Mouse (Mus musculus): ENCODE results near the gene Ubqln5. TPM values are rescaled to one million over a fixed set of nuclear protein-coding genes. Genes with fewer than 3 reads are reported as not detected.

Ubqln5 gene
- polyA plus RNA-seq (2015; fragmentation: Nextera tagmentation; extraction: Ambion mirVana), result not detected in 2 replicates

DNA sequence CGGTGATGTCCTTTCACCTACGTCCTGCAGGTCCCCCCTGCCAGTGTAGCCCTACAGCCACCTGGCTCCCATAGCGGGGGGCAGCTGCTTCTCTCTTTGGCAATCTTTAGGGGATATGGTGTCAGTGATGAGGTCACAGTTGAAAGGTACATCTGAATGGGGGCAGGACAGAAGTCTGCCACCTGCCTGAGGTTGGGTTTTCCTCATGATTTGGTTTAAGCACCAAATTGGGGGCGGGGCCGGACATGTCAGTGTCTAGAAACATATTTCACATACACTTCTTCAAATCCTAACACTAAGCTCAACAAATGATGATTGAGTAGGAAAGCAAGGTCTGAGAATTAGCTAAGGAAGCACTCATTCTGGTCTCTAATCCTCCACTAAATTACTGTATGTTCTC is at the start of gene Ubqln5:
Gene Ubqln5 (minus strand): TSS at position 101 of the 400 bp plus-strand sequence.
- H3K9me3 ChIP-seq, result no peaks in the 10 kb centered on the region
- H3K4me1 ChIP-seq, result no peaks in the 10 kb centered on the region

DNA sequence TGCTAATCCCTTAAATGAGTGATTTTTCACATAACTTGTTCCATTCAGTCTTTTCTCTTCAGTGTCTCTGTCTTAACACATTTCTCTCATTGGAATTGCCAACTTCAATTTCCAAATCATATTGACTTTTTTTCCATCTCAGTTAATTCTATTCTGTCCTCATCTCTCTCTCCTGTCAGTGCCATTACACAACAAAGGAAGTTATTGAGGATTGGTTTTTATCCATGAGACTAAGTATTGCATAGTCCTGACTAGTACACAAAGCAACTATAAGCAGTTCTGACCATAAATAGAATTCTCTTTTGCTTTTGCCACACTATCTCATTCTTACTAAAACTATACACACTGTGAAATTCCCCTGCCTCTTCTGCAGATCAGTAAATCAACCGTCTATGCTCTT is 49.4 kb upstream of the Ubqln5 start:
- H3K9ac ChIP-seq, result no peak overlapping the region
- no peaks in the 10 kb centered on the region for H3K27me3 ChIP-seq (replicated peaks)
- no peak overlapping the region for H3K4me3 ChIP-seq
- H3K4me1 ChIP-seq, result no peaks in the 10 kb centered on the region
- WGBS, result 81% methylated on average over 1 of the region's 1 CpGs
- no peak overlapping the region for H3K4me2 ChIP-seq
- no peaks in the 10 kb centered on the region for H3K9me3 ChIP-seq
- H3K36me3 ChIP-seq (replicated peaks), result no peaks in the 10 kb centered on the region
- no peak overlapping the region for H3K27ac ChIP-seq
- ATAC-seq (replicated peaks), result no peak

More for the DNA sequence above, at the start of gene Ubqln5:
- no peak within 1 kb of the TSS for H3K4me2 ChIP-seq
- no peak within 1 kb of the TSS for H3K9ac ChIP-seq
- no peak within 1 kb of the TSS for H3K27ac ChIP-seq
- no peaks in the 10 kb centered on the region for H3K27me3 ChIP-seq (replicated peaks)
- H3K36me3 ChIP-seq (replicated peaks), result no peaks in the 10 kb centered on the region
- no peak within 1 kb of the TSS for H3K4me3 ChIP-seq
- ATAC-seq (replicated peaks), result no peak
- 96% methylated on average over 5 of the region's 5 CpGs for WGBS

DNA sequence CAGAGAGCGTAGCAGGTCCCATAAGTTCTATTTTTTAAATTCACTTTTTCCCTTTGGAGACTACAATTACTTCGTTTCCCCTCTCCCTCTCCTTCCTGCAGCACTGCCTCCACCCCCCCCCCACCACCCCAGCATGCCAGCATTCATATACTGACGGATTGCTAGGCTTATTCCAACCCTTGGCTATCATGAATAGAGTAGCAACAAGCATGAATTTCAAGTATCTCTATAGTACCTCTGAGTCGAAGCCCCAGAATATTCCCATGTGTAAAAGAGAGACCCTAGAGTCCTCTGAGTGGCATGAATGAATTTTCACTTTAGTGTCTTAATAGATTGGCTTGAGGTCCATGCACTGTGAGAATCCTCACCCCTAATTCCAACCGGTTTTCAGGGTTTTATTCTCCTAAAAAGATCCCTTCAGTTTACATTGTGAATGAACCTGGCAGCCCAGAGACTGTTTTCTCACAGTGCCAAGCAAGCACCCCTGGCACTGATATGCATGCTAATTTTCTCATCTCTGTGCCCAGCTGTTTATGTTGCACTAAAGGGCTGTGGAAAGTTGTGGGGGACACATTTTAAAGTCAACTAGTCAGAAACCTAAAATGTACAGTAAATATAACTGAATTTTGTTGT is 48.9 kb upstream of the Ubqln5 start:
- no peak overlapping the region for H3K4me2 ChIP-seq
- no peaks in the 10 kb centered on the region for H3K9me3 ChIP-seq
- WGBS, result 61% methylated on average over 5 of the region's 5 CpGs
- no peaks in the 10 kb centered on the region for H3K36me3 ChIP-seq (replicated peaks)
- no peak overlapping the region for H3K27ac ChIP-seq
- H3K4me3 ChIP-seq, result no peak overlapping the region
- no peak; the same call in 1 of the 2 replicates for ATAC-seq (replicated peaks)
- H3K4me1 ChIP-seq, result no peaks in the 10 kb centered on the region
- no peaks in the 10 kb centered on the region for H3K27me3 ChIP-seq (replicated peaks)
- H3K9ac ChIP-seq, result no peak overlapping the region

DNA sequence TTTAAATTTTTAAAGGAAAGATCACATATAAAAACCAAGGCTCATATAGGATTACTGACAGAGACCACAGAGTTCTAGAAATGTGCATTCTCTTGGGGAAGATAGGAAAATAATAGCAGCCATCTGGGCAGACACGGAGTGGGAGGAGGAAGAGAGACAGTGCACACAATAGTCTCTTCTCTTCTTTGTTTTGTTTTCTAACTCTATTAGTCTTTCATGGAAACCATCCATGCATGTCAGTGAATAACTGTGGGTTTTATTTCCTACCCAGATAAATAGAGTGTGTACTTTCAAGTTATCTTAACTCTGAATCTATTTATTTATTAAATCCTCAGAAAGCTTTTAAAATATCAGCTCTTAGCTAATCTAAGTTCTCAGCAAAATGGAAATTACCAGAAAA is 45.5 kb upstream of the Ubqln5 start:
- H3K9me3 ChIP-seq, result no peaks in the 10 kb centered on the region
- no peaks in the 10 kb centered on the region for H3K4me1 ChIP-seq
- no peak overlapping the region for H3K27ac ChIP-seq
- H3K4me2 ChIP-seq, result no peak overlapping the region
- no peak overlapping the region for H3K9ac ChIP-seq
- H3K27me3 ChIP-seq (replicated peaks), result no peaks in the 10 kb centered on the region
- H3K4me3 ChIP-seq, result no peak overlapping the region
- H3K36me3 ChIP-seq (replicated peaks), result no peaks in the 10 kb centered on the region
- no peak for ATAC-seq (replicated peaks)
- WGBS, result 21% methylated on average over 1 of the region's 1 CpGs

DNA sequence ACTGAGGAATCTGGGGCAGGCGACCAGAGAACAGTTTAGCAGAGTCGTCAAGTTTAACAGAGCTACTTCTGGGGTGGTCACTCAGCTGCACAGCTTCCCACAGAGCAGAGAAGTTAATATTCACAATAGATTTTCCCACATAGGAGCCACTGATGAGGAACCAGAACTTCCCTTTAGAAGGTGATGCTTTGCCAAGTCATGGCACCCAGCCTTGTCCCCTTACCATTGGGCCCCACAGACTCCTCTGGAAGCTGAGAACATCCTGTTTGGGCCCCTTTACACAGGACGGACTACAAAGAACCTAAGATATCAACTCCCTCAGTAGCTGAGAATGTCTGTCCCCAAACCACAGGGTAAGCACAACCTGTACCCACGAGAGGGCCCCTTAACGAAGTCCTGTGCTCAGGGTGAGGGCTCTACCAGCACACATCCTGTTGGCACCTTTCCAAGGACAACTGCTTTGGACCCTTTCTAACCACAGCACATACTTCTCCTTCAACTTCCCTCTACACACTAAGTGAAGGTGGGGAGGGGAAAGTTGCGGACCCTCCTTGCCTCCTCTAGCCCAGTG is 40.1 kb upstream of the Ubqln5 start:
- Histone ChIP-seq H3K4me3 (no peak overlapping the region), H3K9me3 (no peaks in the 10 kb centered on the region), H3K4me2 (no peak overlapping the region), H3K27ac (no peak overlapping the region), H3K4me1 (no peaks in the 10 kb centered on the region), H3K9ac (no peak overlapping the region), H3K36me3 (replicated peaks) (no peaks in the 10 kb centered on the region), H3K27me3 (replicated peaks) (no peaks in the 10 kb centered on the region)
- WGBS, result 75% methylated on average over 6 of the region's 6 CpGs
- ATAC-seq (replicated peaks), result no peak

DNA sequence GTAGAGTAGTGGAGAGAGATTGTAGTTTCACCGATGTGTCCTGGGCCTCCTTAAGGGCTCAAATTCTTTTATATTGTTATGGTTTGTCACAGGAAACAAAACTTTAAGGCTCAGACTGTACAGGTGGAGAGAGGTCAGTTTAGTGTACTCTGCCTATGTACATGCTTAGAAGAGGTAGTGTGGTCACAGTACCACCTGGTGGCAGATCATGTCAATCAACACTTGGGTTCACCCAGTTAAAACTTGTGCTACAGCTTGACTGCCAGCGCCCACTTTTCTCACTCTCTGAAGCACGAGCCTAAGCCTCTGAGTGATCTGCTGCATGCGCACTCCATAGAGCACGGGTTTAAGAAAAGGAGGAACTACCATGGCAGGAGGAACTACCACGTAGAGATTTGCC is 37.5 kb upstream of the Ubqln5 start:
- Histone ChIP-seq H3K36me3 (replicated peaks) (no peaks in the 10 kb centered on the region), H3K9me3 (no peaks in the 10 kb centered on the region), H3K9ac (no peak overlapping the region), H3K4me3 (no peak overlapping the region), H3K27me3 (replicated peaks) (no peaks in the 10 kb centered on the region), H3K4me1 (no peaks in the 10 kb centered on the region), H3K4me2 (no peak overlapping the region), H3K27ac (no peak overlapping the region)
- no peak for ATAC-seq (replicated peaks)
- WGBS, result 88% methylated on average over 6 of the region's 6 CpGs

DNA sequence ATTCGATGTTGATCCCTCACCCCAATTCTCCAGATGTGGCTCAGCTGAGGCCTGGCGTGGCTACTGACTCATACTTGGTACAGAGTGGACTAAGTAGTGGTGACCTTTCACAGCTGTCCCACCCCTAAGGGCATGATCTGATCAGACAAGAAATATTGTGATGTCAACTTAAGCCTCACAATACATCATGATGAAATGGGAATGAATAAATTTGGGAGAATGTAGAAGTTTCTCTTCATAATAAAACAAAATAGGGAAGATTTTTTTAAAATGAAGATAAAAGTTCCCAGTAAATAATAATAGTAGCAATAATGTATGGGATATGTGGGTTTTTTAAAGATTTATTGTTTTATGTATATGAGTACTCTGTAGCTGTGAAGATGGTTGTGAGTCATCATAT is 20.8 kb upstream of the Ubqln5 start, which contains the start of gene Ubqlnl:
Gene Ubqlnl (minus strand): TSS at position 101 of the 400 bp plus-strand sequence.
- no peak for ATAC-seq (replicated peaks)
- no peaks in the 10 kb centered on the region for H3K36me3 ChIP-seq (replicated peaks)
- H3K4me2 ChIP-seq, result no peak within 1 kb of the TSS
- no peak within 1 kb of the TSS for H3K27ac ChIP-seq
- no peak within 1 kb of the TSS for H3K4me3 ChIP-seq
- 89% methylated on average over 2 of the region's 2 CpGs for WGBS
- H3K27me3 ChIP-seq (replicated peaks), result no peaks in the 10 kb centered on the region
- no peak within 1 kb of the TSS for H3K9ac ChIP-seq
- H3K4me1 ChIP-seq, result no peaks in the 10 kb centered on the region
- no peaks in the 10 kb centered on the region for H3K9me3 ChIP-seq

DNA sequence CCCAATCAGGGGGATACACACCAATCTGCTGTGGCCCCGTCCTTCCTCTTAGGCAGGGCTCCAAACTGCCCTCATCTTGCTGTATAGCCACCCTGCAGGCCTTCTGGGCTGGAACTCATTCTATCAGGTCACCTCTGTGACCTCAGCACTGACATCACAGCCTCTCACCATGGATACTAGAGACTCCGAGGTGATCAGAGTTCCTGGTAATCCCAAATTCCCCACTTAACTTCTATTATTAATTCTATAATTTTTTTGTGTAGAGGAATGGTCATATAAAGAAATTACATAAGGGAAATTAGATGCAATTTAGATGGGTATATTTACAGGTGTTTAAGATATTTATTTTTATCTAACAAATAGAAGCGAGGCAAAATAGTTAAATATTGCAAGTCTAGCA is 13.6 kb upstream of the Ubqln5 start, which contains the start of gene Ubqln3:
Gene Ubqln3 (minus strand): TSS at position 101 of the 400 bp plus-strand sequence.
- WGBS, result 76% methylated on average over 3 of the region's 3 CpGs
- ATAC-seq (replicated peaks), result no peak
- Histone ChIP-seq H3K9me3 (no peaks in the 10 kb centered on the region), H3K36me3 (replicated peaks) (no peaks in the 10 kb centered on the region), H3K4me1 (no peaks in the 10 kb centered on the region), H3K9ac (no peak within 1 kb of the TSS), H3K27me3 (replicated peaks) (no peaks in the 10 kb centered on the region), H3K4me2 (no peak within 1 kb of the TSS), H3K4me3 (no peak within 1 kb of the TSS), H3K27ac (no peak within 1 kb of the TSS)

DNA sequence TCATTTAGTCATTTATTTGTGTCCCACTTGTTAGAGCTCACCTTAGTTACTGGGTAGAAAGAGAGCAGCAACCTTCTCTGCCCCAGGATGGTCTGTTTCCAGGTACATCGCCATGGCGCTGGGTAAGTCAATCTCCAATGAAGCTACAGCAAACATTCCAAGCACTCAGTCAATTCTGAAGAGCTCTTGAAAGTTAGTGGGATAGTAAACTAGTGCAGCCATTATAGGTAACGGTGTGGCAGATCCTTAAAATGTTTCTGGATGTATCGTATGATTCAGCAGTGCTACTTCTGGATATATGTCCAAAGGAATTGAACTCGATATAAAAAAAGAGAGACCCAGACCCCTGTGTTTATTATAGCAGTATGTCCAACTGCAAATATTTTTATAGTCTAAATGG is 7.7 kb upstream of the Ubqln5 start, which contains the start of gene Olfr643:
Gene Olfr643 (minus strand): TSS at position 101 of the 400 bp plus-strand sequence.
- no peaks in the 10 kb centered on the region for H3K36me3 ChIP-seq (replicated peaks)
- H3K4me2 ChIP-seq, result no peak within 1 kb of the TSS
- no peaks in the 10 kb centered on the region for H3K4me1 ChIP-seq
- H3K27ac ChIP-seq, result no peak within 1 kb of the TSS
- H3K9ac ChIP-seq, result no peak within 1 kb of the TSS
- H3K9me3 ChIP-seq, result no peaks in the 10 kb centered on the region
- 89% methylated on average over 5 of the region's 5 CpGs for WGBS
- ATAC-seq (replicated peaks), result no peak
- H3K4me3 ChIP-seq, result no peak within 1 kb of the TSS
- no peaks in the 10 kb centered on the region for H3K27me3 ChIP-seq (replicated peaks)

DNA sequence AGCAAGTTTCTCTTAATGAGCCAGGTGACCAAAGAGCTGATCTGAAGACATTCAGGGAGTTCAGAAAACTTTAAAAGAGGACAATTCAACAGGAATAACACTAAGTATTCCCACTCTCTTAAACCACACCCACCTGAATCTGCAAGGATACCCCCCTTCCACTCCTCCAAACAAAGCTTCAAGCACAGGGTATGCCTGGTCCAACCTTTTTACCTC is 25.0 kb downstream of the Ubqln5 start, which contains the start of gene Olfr646:
Gene Olfr646 (plus strand): TSS at position 117 of the 216 bp plus-strand sequence.
- no peaks in the 10 kb centered on the region for H3K9me3 ChIP-seq
- ATAC-seq (replicated peaks), result no peak
- no peaks in the 10 kb centered on the region for H3K4me1 ChIP-seq
- no peak within 1 kb of the TSS for H3K4me3 ChIP-seq
- no peak within 1 kb of the TSS for H3K4me2 ChIP-seq
- H3K36me3 ChIP-seq (replicated peaks), result no peaks in the 10 kb centered on the region
- no peak within 1 kb of the TSS for H3K27ac ChIP-seq
- H3K27me3 ChIP-seq (replicated peaks), result no peaks in the 10 kb centered on the region
- H3K9ac ChIP-seq, result no peak within 1 kb of the TSS

DNA sequence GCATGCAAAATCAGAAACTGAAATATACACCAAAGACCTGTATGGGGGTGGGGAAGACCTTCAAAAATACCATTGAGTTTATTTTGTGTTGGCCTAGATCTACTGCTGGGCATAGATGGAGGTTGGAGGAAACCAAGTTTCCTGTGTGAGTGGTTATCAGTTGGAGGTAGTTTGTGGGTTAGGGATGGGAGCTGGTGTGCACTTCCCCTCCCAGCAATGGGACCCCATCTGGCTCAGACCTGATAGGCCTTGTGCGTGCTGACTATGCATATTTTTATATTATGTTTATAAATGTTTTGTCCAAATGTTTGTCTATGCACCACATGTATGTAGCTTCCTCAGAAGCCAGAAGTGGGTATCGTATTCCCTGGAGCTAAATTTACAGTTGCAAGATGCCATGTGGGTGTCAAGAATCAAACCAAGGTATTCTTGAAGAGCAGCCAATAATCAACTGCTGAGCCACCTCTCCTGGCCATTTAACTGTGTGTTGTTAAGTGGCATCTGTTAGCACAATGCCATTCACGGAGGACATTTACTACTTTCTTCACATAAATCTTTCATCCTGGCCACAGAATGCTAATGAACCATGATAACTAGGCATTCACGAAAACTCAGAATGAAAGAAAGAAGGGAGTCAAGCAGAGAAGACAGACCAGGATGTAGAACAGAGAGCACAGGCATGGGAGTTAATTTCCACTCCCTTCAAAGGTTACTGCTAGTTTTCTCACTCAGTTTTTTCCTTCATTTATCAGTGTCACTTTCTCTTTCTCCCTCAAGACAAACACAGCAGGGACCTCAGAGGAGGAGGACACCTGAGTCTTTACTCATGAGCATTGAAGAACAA is 25.5 kb downstream of the Ubqln5 start:
- H3K27me3 ChIP-seq (replicated peaks), result no peaks in the 10 kb centered on the region
- H3K9me3 ChIP-seq, result no peaks in the 10 kb centered on the region
- no peaks in the 10 kb centered on the region for H3K4me1 ChIP-seq
- no peak overlapping the region for H3K4me3 ChIP-seq
- WGBS, result 70% methylated on average over 4 of the region's 4 CpGs
- ATAC-seq (replicated peaks), result no peak
- H3K27ac ChIP-seq, result no peak overlapping the region
- H3K9ac ChIP-seq, result no peak overlapping the region
- no peaks in the 10 kb centered on the region for H3K36me3 ChIP-seq (replicated peaks)
- no peak overlapping the region for H3K4me2 ChIP-seq

DNA sequence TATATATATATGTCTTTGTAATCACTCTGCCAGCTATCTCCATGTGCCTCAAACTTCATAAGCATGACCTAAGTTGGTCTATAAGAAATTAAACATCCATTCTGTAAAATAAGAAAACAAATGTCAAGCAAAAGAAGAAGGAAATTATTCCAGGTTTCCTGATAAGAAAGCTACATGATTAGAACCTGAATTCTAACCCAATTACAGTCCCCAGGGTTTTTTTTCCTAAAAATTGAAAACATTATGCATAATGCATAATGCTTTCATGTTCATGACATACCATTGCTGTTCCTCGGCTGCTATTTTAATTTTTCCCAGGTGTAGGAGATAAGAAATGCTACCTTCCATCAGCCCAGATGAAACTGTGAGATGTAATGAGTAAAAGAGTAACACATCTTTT is 44.3 kb downstream of the Ubqln5 start, which contains the start of gene Olfr645:
Gene Olfr645 (minus strand): TSS at position 101 of the 400 bp plus-strand sequence.
- Histone ChIP-seq H3K4me2 (no peak within 1 kb of the TSS), H3K27me3 (replicated peaks) (no peaks in the 10 kb centered on the region), H3K27ac (no peak within 1 kb of the TSS), H3K36me3 (replicated peaks) (no peaks in the 10 kb centered on the region), H3K4me3 (no peak within 1 kb of the TSS), H3K9ac (no peak within 1 kb of the TSS), H3K9me3 (no peaks in the 10 kb centered on the region), H3K4me1 (no peaks in the 10 kb centered on the region)
- no peak for ATAC-seq (replicated peaks)
- WGBS, result 84% methylated on average over 1 of the region's 1 CpGs
